Mouse (Mus musculus): ENCODE measurements at regions not wholly inside any gene's neighbourhood (a gene's known extent, or its start where the extent isn't known, plus 50 kb on each side); places are given as distances from the start of the nearest gene placed in this dataset.

GRCm38 (mm10) chr6:98754487-98754886 lies 411.9 kb upstream of the Gm765 start:
- DNase-seq (ENCODE audit: low spot score in 2 of 2), result no peak

- DNase-seq (ENCODE audit: low spot score in 2 of 2), result no peak
Observed at GRCm38 (mm10) chr6:98748618-98749017, 406.1 kb upstream of the Gm765 start.

- no peak for DNase-seq (ENCODE audit: low spot score in 2 of 2)
Observed at GRCm38 (mm10) chr6:98746976-98747375, 404.4 kb upstream of the Gm765 start.

- no peak for DNase-seq (ENCODE audit: low spot score in 2 of 2)
Observed at GRCm38 (mm10) chr6:98740447-98740846, 397.9 kb upstream of the Gm765 start.

- no peak for DNase-seq (ENCODE audit: low spot score in 2 of 2)
Observed at GRCm38 (mm10) chr6:98731010-98731530, 388.5 kb upstream of the Gm765 start.

GRCm38 (mm10) chr6:98726605-98727144 lies 384.1 kb upstream of the Gm765 start:
- no peak for DNase-seq (ENCODE audit: low spot score in 2 of 2)

- no peak for DNase-seq (ENCODE audit: low spot score in 2 of 2)
Observed at GRCm38 (mm10) chr6:98704887-98705622, 362.5 kb upstream of the Gm765 start.

GRCm38 (mm10) chr6:98697571-98697970 lies 355.0 kb upstream of the Gm765 start:
- DNase-seq (ENCODE audit: low spot score in 2 of 2), result no peak

GRCm38 (mm10) chr6:98693411-98693810 lies 350.9 kb upstream of the Gm765 start:
- DNase-seq (ENCODE audit: low spot score in 2 of 2), result no peak

- no peak for DNase-seq (ENCODE audit: low spot score in 2 of 2)
Observed at GRCm38 (mm10) chr6:98690133-98690532, 347.6 kb upstream of the Gm765 start.

- DNase-seq (ENCODE audit: low spot score in 2 of 2), result no peak
Observed at GRCm38 (mm10) chr6:98689395-98689794, 346.8 kb upstream of the Gm765 start.

GRCm38 (mm10) chr6:98688624-98689023 lies 346.1 kb upstream of the Gm765 start:
- no peak for DNase-seq (ENCODE audit: low spot score in 2 of 2)

GRCm38 (mm10) chr6:98666388-98666989 lies 323.9 kb upstream of the Gm765 start:
- no peak for DNase-seq (ENCODE audit: low spot score in 2 of 2)

GRCm38 (mm10) chr6:98651827-98652226 lies 309.3 kb upstream of the Gm765 start:
- DNase-seq (ENCODE audit: low spot score in 2 of 2), result no peak

GRCm38 (mm10) chr6:98651315-98651714 lies 308.8 kb upstream of the Gm765 start:
- DNase-seq (ENCODE audit: low spot score in 2 of 2), result no peak

- no peak for DNase-seq (ENCODE audit: low spot score in 2 of 2)
Observed at GRCm38 (mm10) chr6:98640316-98640715, 297.8 kb upstream of the Gm765 start.

- DNase-seq (ENCODE audit: low spot score in 2 of 2), result no peak
Observed at GRCm38 (mm10) chr6:98635816-98636215, 293.3 kb upstream of the Gm765 start.

GRCm38 (mm10) chr6:98632278-98633063 lies 289.9 kb upstream of the Gm765 start:
- DNase-seq (ENCODE audit: low spot score in 2 of 2), result peak; percentile 47 to 60

GRCm38 (mm10) chr6:98631269-98631668 lies 288.7 kb upstream of the Gm765 start:
- no peak for DNase-seq (ENCODE audit: low spot score in 2 of 2)

- DNase-seq (ENCODE audit: low spot score in 2 of 2), result no peak
Observed at GRCm38 (mm10) chr6:98629646-98630045, 287.1 kb upstream of the Gm765 start.

- no peak for DNase-seq (ENCODE audit: low spot score in 2 of 2)
Observed at GRCm38 (mm10) chr6:98626435-98626834, 283.9 kb upstream of the Gm765 start.

- DNase-seq (ENCODE audit: low spot score in 2 of 2), result no peak
Observed at GRCm38 (mm10) chr6:98620886-98621285, 278.3 kb upstream of the Gm765 start.
